Mouse (Mus musculus) liver, embryonic 16.5 days (tissue): Measurements from ENCODE around the gene Sgip1. TPM values are rescaled to one million over a fixed set of nuclear protein-coding genes. Genes with fewer than 3 reads are reported as not detected.

Experiments
- ATAC-seq: fragments of 200-750 bp; cut with Nextera tagmentation; 2 replicates; pipeline ENCODE4 v1.8.0; 2017; ENCODE audit warnings: low read depth, mild to moderate bottlenecking, moderate number of reproducible peaks, moderate library complexity
- H3K27ac ChIP-seq: fragments of 300-500 bp; sonication (generic); 2 replicates; pipeline ENCODE4 v1.5.1; 2014; ENCODE audit warnings: mild to moderate bottlenecking, low read length
- H3K27me3 ChIP-seq: fragments of 300-500 bp; sonication (generic); 2 replicates; pipeline ENCODE4 v1.6.1; 2014; ENCODE audit warnings: low read depth, low read length, mixed read lengths; ENCODE audit not compliant: control insufficient read depth, insufficient read depth
- H3K36me3 ChIP-seq: fragments of 300-500 bp; sonication (generic); 2 replicates; pipeline ENCODE4 v1.6.1; 2014; ENCODE audit warnings: mild to moderate bottlenecking; ENCODE audit not compliant: control insufficient read depth, insufficient read depth
- H3K4me1 ChIP-seq: fragments of 300-500 bp; sonication (generic); 2 replicates; pipeline ENCODE4 v1.6.1; 2014; ENCODE audit warnings: low read depth, low read length, mixed read lengths; ENCODE audit not compliant: control insufficient read depth
- H3K4me2 ChIP-seq: fragments of 300-500 bp; sonication (generic); 2 replicates; pipeline ENCODE4 v1.6.1; 2014; ENCODE audit warnings: low read depth, low read length, mixed read lengths
- H3K4me3 ChIP-seq: fragments of 300-500 bp; sonication (generic); 2 replicates; pipeline ENCODE4 v1.5.1; 2014; ENCODE audit warnings: low read depth, mild to moderate bottlenecking, low read length
- H3K9ac ChIP-seq: fragments of 300-500 bp; sonication (generic); 2 replicates; pipeline ENCODE4 v1.6.1; 2014; ENCODE audit warnings: low read depth, low read length
- H3K9me3 ChIP-seq: fragments of 300-500 bp; sonication (generic); replicated peaks from 2 replicates; pipeline ENCODE4 v1.6.1; 2016; ENCODE audit warnings: low read length; ENCODE audit not compliant: control insufficient read depth
- WGBS: fragments of 180-500 bp; shearing (Covaris S2); extraction: QIAGEN DNeasy Blood & Tissue Kit; methylation state at CpG from one replicate; pipeline ENCODE4 v1.1.7; 2014; ENCODE audit not compliant: insufficient replicate concordance; 5-methylcytosine and 5-hydroxymethylcytosine counted together
- polyA plus RNA-seq: library from polyadenylated mRNA; unstranded; fragments of >200 nt; fragmentation: Nextera tagmentation; extraction: Ambion mirVana; gene quantifications from 2 replicates; pipeline ENCODE4 v1.2.1, GENCODE M21; 2015

Gene Sgip1
- polyA plus RNA-seq, 1 experiment from 2014 or later, result 1.0 TPM

DNA sequence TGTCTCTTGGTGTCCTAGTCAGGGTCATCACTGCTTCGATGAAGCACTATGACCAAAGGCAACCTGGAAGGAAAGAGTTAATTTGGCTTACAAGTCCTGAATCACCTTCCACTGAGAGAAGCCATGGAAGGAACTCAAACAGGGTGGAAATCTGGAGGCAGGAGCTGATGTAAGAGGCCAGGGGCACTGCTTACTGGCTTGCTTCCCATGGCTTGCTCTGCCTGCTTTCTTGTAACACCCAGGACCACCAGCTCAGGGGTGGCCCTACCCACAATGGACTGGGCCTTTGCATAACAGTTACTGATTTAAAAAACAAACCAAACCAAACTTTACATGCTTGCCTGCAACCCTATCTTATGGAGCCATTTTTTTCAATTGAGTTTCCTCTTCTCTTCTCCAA, 177.1 kb downstream of the Sgip1 start:
- Histone ChIP-seq H3K27ac (no peak overlapping the region), H3K4me2 (no peak overlapping the region), H3K4me3 (no peak overlapping the region), H3K9ac (no peak overlapping the region), H3K27me3 (no peaks in the 10 kb centered on the region), H3K4me1 (no peaks in the 10 kb centered on the region), H3K36me3 (no peaks in the 10 kb centered on the region), H3K9me3 (no peaks in the 10 kb centered on the region)
- no peak for ATAC-seq
- 59% methylated on average over 1 of the region's 1 CpGs for WGBS

- H3K27me3 ChIP-seq, result no peaks in the 10 kb centered on the region
- no peak for ATAC-seq
- no peak overlapping the region for H3K9ac ChIP-seq
- H3K36me3 ChIP-seq, result no peaks in the 10 kb centered on the region
- H3K4me2 ChIP-seq, result no peak overlapping the region
- H3K4me3 ChIP-seq, result no peak overlapping the region
- WGBS, result 54% methylated on average over 4 of the region's 4 CpGs
- H3K9me3 ChIP-seq, result no peaks in the 10 kb centered on the region
- H3K4me1 ChIP-seq, result no peaks in the 10 kb centered on the region
- H3K27ac ChIP-seq, result no peak overlapping the region
Observed at GRCm38 (mm10) chr4:102929491-102929890, 188.4 kb downstream of the Sgip1 start.

- H3K9ac ChIP-seq, result no peak overlapping the region
- H3K36me3 ChIP-seq, result no peaks in the 10 kb centered on the region
- no peak for ATAC-seq
- WGBS, result 26% methylated on average over 7 of the region's 7 CpGs
- H3K4me3 ChIP-seq, result no peak overlapping the region
- no peaks in the 10 kb centered on the region for H3K27me3 ChIP-seq
- no peaks in the 10 kb centered on the region for H3K9me3 ChIP-seq
- no peaks in the 10 kb centered on the region for H3K4me1 ChIP-seq
- no peak overlapping the region for H3K4me2 ChIP-seq
- no peak overlapping the region for H3K27ac ChIP-seq
Observed at GRCm38 (mm10) chr4:102930679-102931078, 189.6 kb downstream of the Sgip1 start.

GRCm38 (mm10) chr4:102940266-102940665, 199.2 kb downstream of the Sgip1 start:
- Histone ChIP-seq H3K9ac (no peak overlapping the region), H3K4me3 (no peak overlapping the region), H3K9me3 (no peaks in the 10 kb centered on the region), H3K27me3 (no peaks in the 10 kb centered on the region), H3K27ac (no peak overlapping the region), H3K4me2 (no peak overlapping the region), H3K4me1 (no peaks in the 10 kb centered on the region), H3K36me3 (no peaks in the 10 kb centered on the region)
- ATAC-seq, result no peak
- WGBS, result 51% methylated on average over 3 of the region's 3 CpGs

- no peak for ATAC-seq
- Histone ChIP-seq H3K4me1 (no peaks in the 10 kb centered on the region), H3K9ac (no peak overlapping the region), H3K27me3 (no peaks in the 10 kb centered on the region), H3K9me3 (no peaks in the 10 kb centered on the region), H3K27ac (no peak overlapping the region), H3K4me3 (no peak overlapping the region), H3K36me3 (no peaks in the 10 kb centered on the region), H3K4me2 (no peak overlapping the region)
- WGBS, result 67% methylated on average over 4 of the region's 4 CpGs
Observed at GRCm38 (mm10) chr4:102940738-102941137, 199.6 kb downstream of the Sgip1 start.

GRCm38 (mm10) chr4:102944325-102944724, 203.2 kb downstream of the Sgip1 start:
- no peaks in the 10 kb centered on the region for H3K4me1 ChIP-seq
- no peaks in the 10 kb centered on the region for H3K36me3 ChIP-seq
- no peak overlapping the region for H3K27ac ChIP-seq
- no peak overlapping the region for H3K4me3 ChIP-seq
- no peaks in the 10 kb centered on the region for H3K27me3 ChIP-seq
- H3K9ac ChIP-seq, result no peak overlapping the region
- WGBS, result 11% methylated on average over 6 of the region's 6 CpGs
- no peaks in the 10 kb centered on the region for H3K9me3 ChIP-seq
- no peak for ATAC-seq
- no peak overlapping the region for H3K4me2 ChIP-seq

GRCm38 (mm10) chr4:102952476-102952875, 211.4 kb downstream of the Sgip1 start:
- ATAC-seq, result no peak
- WGBS, result 54% methylated on average over 2 of the region's 2 CpGs
- peaks cover 2% of the 10 kb centered on the region; the same call in 1 of the 2 replicates for H3K4me1 ChIP-seq
- H3K36me3 ChIP-seq, result no peaks in the 10 kb centered on the region
- H3K4me3 ChIP-seq, result no peak overlapping the region
- no peak overlapping the region for H3K9ac ChIP-seq
- no peaks in the 10 kb centered on the region for H3K27me3 ChIP-seq
- no peak overlapping the region for H3K27ac ChIP-seq
- H3K4me2 ChIP-seq, result no peak overlapping the region
- H3K9me3 ChIP-seq, result no peaks in the 10 kb centered on the region

GRCm38 (mm10) chr4:102955294-102955956, 214.3 kb downstream of the Sgip1 start:
- ATAC-seq, result no peak
- H3K27ac ChIP-seq, result no peak overlapping the region
- H3K4me2 ChIP-seq, result no peak overlapping the region
- no peak overlapping the region for H3K4me3 ChIP-seq
- H3K9ac ChIP-seq, result no peak overlapping the region
- WGBS, result 40% methylated on average over 17 of the region's 17 CpGs
- no peaks in the 10 kb centered on the region for H3K27me3 ChIP-seq
- peaks cover 2% of the 10 kb centered on the region; the same call in 1 of the 2 replicates for H3K4me1 ChIP-seq
- H3K9me3 ChIP-seq, result no peaks in the 10 kb centered on the region
- no peaks in the 10 kb centered on the region for H3K36me3 ChIP-seq

GRCm38 (mm10) chr4:102959409-102959808, 218.3 kb downstream of the Sgip1 start:
- WGBS, result 54% methylated on average over 5 of the region's 5 CpGs
- Histone ChIP-seq H3K4me3 (no peak overlapping the region), H3K4me2 (no peak overlapping the region), H3K9me3 (no peaks in the 10 kb centered on the region), H3K4me1 (peaks cover 2% of the 10 kb centered on the region; the same call in 1 of the 2 replicates), H3K9ac (no peak overlapping the region), H3K36me3 (no peaks in the 10 kb centered on the region), H3K27ac (no peak overlapping the region), H3K27me3 (no peaks in the 10 kb centered on the region)
- no peak for ATAC-seq
